Mouse (Mus musculus) megakaryocyte progenitor cell, adult 5-6 weeks (primary cell): ENCODE data around the gene Dgkg. TPM values are rescaled to one million over a fixed set of nuclear protein-coding genes. Genes with fewer than 3 reads are reported as not detected.

Experiments used
- ATAC-seq: replicated peaks from 2 replicates; pipeline ENCODE4 v1.8.0; 2016; ENCODE audit warnings: mild to moderate bottlenecking, moderate TSS enrichment, inconsistent platforms; ENCODE audit not compliant: poor library complexity
- total RNA-seq, 2 experiments: library from RNA; stranded (forward) in 1 of 2; stranded (reverse) in 1 of 2; fragments of 157-497, 149-512 nt in 1 of 2; fragments of 200-1000 nt in 1 of 2; gene quantifications; 2 replicates each; pipeline versions ENCODE4 v1.2.3 to v1.2.4; 2015 to 2017

The Dgkg gene
- total RNA-seq, 2 experiments from 2014 or later, result 14.0 to 18.8 TPM

- peak; percentile 80 for ATAC-seq
Measured at GRCm38 (mm10) chr16:22600108-22600699, 56.8 kb downstream of the Dgkg start.

DNA sequence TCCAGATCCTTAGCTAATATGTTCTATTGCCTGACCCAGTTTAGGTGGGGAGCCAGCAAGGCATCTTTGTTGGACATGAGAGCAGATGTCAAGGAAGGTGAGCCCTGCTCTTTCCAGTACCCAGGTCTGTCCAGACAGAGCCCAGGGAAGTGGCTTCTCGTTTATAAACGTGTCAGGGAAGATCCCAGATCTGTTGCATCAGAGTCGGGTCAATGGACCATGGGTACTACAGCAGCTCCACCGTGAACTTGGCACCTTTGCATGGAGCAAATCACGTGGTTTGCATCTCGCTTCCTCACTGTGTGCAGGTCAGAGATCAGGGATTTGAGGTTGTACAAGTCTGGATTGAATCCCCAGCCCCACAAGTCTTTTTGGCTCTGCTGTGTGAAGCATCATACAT is 58.3 kb downstream of the Dgkg start:
- ATAC-seq, result no peak

DNA sequence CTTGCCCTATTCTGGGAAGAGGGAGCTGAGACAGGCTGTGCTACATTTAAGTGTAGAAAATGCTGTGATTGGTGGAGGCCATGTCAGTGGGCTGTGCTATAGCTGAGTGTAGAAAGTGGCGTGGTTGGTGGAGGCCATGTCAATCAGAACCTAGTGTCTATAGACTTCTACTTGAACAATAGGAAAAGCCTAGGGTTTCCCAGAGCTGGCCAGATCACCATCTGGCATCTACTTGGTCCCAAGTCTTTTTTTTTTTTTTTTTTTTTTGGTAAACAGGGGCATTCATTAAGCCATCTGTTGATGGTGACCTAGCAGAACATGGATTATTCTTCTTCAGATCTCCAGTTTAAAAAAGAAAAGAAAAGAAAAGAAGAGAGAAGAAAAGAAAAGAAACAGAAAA is 60.6 kb downstream of the Dgkg start:
- ATAC-seq, result no peak

GRCm38 (mm10) chr16:22593907-22594306 is 63.1 kb downstream of the Dgkg start:
- no peak for ATAC-seq

- peak; percentile 68 for ATAC-seq
Measured at GRCm38 (mm10) chr16:22589619-22590018, 67.4 kb downstream of the Dgkg start.

GRCm38 (mm10) chr16:22586151-22586836 is 70.7 kb downstream of the Dgkg start:
- no peak for ATAC-seq

GRCm38 (mm10) chr16:22585523-22585922 is 71.5 kb downstream of the Dgkg start:
- ATAC-seq, result no peak

GRCm38 (mm10) chr16:22583401-22583800 is 73.6 kb downstream of the Dgkg start:
- no peak for ATAC-seq

DNA sequence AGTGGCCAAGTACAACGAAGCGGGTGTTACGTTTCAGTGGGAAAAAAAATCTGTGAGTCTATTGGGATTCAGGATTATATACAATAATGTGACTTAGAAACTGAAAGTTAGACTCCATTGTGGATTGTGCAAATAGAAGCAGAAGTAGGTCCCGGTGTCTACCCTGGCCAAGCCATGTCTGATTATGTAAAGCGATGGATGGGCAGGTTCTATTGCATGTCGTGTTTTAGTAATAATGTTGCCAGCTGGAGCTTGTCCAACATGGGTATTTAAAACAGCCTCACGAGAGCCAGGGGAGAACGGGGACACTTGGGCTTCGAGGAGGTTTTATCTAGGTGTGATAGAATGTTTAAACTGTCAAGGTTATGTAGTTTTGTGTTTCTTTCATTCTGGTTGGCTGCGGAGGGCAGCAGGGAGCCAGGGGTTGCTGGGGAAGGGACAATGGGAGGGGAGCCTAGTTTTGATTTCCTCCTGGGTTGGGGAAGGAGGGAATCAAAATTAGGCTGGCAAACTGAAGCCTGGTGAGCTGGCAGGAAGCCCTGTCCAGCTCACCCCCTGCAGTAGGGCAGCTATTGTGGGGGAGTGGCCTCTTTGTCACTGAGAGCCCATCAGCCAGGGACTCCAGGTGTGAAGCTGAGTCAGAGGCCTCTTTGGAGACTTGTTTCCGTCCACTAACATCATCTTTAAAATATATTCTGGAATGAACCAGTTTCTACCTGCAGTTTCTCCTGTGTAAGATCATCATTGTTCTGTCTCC is 74.7 kb downstream of the Dgkg start:
- ATAC-seq, result 0 out of 2 replicates have a peak, but pooled peaks have one; percentile 17

- ATAC-seq, result 0 out of 2 replicates have a peak, but pooled peaks have one; percentile 29
Measured at GRCm38 (mm10) chr16:22580103-22580502, 76.9 kb downstream of the Dgkg start.

DNA sequence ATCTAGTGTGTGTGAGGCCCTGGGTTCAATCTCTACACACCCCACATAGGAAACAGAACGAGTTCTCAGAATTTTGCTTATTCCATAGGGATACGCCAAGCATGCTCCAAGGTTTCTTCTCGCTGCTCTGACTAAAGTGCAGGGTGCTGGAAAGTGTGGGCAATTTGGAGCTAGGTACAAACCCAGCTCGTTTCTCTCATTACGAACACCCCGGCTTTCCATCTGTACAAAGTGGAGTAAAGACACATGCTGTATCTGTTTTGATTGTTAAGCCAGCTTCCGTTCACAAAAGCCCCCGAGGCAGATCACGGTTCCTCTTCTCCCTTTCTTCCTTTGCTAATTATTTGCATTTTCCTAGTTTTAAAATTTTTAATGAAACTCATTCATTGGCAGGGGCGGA is 78.1 kb downstream of the Dgkg start:
- no peak for ATAC-seq

- no peak for ATAC-seq
Measured at GRCm38 (mm10) chr16:22577656-22578055, 79.4 kb downstream of the Dgkg start.

- ATAC-seq, result no peak
Measured at GRCm38 (mm10) chr16:22574164-22574563, 82.9 kb downstream of the Dgkg start.

GRCm38 (mm10) chr16:22572641-22573341 is 84.2 kb downstream of the Dgkg start:
- ATAC-seq, result no peak

DNA sequence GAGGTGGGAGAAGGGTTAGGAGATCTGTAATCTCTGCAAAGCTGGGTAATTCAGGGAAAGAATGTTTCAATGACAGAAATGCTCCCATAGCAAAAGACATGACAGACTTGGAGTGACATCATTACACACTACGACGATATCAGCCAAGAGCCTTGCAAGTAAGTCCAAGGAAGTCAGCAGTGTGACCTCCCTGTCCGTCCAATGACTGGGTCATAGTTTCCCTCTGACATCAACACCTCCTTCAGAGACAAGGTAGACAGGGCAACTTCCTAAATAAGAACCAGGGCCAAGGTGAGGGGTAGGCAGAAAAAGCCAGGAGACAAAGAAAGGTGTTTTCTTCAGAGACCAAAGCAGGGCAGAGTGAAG is 92.1 kb downstream of the Dgkg start:
- no peak for ATAC-seq

DNA sequence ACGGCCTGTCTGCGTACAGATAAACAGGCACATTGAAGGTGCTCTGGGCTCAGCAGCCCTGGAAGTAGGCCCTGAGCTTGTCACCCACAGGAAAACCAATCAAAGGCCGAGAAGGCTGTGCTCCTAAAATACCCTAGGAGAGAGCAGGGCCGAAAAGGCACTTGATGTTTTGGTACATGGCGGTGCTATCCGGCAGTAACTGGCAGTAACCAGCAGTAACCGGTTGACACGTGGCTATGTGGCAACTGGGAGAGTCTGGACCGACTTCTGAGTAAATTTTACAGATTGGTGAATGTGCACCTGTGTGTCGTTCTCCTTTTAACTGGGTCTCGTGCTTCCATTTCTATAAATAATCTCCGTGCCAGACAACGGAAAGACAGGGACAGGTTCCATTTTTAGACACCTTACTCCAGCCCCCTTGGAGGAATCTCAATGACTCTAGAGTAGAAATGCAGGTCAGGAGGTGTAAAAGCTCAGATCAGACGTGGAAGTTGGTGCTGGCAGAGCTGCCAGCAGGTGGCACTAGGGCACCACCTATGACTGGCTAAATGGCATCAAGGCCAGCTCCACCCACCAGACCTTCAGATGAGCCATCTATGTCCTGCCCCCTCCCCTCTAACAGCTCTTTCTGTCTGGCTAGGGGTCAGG is 92.6 kb downstream of the Dgkg start:
- ATAC-seq, result peak; percentile 90

DNA sequence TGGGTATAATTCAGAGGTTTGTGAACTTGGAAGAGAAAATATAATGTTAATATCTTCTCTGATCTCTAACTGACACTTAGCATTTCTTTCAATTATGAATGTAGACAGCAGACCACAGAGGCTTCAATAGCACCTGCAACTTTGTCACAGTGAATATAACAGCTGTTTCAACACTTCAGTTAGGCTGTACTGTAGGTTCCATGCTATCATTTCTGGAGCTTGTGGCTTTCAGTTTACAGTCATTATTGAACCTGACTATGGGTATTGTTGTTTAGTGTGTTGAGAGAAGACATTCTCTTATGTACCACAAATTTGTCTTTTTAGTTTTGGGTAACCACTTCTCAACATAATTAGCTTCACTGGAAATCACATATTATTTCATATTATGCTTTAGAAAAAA is 93.4 kb downstream of the Dgkg start:
- no peak for ATAC-seq

- ATAC-seq, result peak; percentile 72
Measured at GRCm38 (mm10) chr16:22554996-22555395, 102.0 kb downstream of the Dgkg start.

GRCm38 (mm10) chr16:22552351-22552750 is 104.7 kb downstream of the Dgkg start:
- ATAC-seq, result no peak

GRCm38 (mm10) chr16:22551231-22552000 is 105.6 kb downstream of the Dgkg start:
- no peak for ATAC-seq
